Mouse (Mus musculus) C2C12 (cell line): Measurements from ENCODE around the gene Pus7.

Source experiments
- CTCF ChIP-seq: IDR thresholded peaks from one replicate; pipeline ENCODE4 v1.5.1; 2011; ENCODE audit not compliant: control insufficient read depth, insufficient read depth, insufficient read length
- MAX ChIP-seq: IDR thresholded peaks from one replicate; pipeline ENCODE4 v1.6.1; 2011; ENCODE audit warnings: mild to moderate bottlenecking, control low read depth
- MYOG ChIP-seq: IDR thresholded peaks from one replicate; pipeline ENCODE4 v1.6.1; 2011; ENCODE audit not compliant: control insufficient read depth, insufficient read length; ENCODE audit errors: extremely low read depth
- USF1 ChIP-seq: IDR thresholded peaks from one replicate; pipeline ENCODE4 v1.6.1; 2011; ENCODE audit warnings: low read depth, mild to moderate bottlenecking, control low read depth, moderate library complexity

DNA sequence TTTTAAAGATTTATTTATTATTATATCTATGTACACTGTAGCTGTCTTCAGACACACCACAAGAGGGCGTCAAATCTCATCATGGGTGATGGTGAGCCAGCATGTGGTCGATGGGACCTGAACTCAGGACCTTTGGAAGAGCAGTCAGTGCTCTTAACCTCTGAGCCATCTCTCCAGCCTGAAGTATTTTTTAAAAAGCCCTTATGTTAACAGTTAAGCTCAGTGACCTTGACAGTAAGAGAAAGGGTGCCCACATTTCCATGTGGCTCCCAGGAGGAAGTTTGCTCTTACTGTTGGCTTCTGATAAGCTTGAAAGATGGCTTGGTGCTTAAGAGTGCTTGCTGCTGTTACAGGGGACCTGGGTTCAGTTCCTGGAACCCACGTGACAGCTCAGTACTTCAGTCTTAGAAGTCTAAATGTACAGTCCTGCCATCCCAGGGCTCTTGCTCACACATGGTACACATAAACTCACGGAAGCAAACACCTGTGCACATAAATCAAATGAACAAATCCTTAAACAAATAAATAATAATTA is 5.6 kb upstream of the Pus7 start:
- no peak for TF ChIP-seq CTCF
- no peak for TF ChIP-seq USF1
- no peak for TF ChIP-seq MAX
- no peak for TF ChIP-seq MYOG
